Mouse (Mus musculus) gastrocnemius, adult 8-10 months (tissue): ENCODE results near the gene Pigl. TPM values are rescaled to one million over a fixed set of nuclear protein-coding genes. Genes with fewer than 3 reads are reported as not detected.
A peak's percentile ranks its signal among the peaks of the same experiment; 100 is the strongest.

Experiments
- DNase-seq, 2 experiments: peaks; one replicate each; pipeline ENCODE4 v3.0.0; 2022; ENCODE audit warnings: low spot score in 2 of 2
- total RNA-seq, 4 experiments: library from RNA; stranded (reverse); gene quantifications; 2 replicates each; pipeline ENCODE4 v1.2.4; 2022

Pigl gene
- total RNA-seq, 4 experiments from 2014 or later = 1.6 to 1.9 (median 1.8) TPM

DNA sequence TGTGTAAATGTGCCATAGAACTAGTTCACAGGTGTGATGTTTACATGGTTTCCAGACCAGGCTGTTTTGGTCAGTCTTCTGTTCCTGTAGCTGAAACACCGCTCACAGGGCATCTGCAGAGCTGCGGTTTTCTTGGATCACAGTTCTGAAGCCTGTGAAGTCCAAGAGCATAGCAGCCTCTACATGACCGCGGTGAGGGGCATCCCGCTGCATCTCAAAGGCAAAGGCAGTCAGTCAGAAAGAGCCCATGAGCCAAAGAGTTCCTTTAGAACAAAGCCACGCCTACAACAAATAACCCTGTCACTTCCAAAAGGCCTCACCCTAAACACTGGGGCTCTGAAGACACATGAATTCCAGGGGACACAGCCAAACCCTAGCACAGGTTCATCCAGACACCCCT, 55.1 kb downstream of the Pigl start:
- DNase-seq = no peak

DNA sequence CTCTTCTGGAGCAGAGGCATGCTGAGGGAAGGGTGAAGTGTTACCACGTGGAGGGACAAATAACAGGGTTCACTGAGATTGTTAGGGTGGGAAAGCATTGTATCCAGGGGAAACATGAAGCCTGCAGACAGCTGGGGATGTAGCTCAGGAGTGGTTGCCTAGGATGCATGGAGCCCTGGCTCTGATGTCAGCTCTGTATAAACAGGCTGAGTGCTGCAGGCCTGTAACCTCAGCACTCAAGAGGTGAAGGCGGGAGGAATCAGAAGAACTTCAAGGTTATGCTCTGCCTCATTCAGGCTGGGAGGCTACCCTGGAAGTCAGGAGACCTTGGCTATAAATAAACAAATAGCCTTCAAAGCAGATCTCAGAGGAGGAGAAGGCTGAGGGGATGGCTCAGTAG, 60.7 kb downstream of the Pigl start:
- no peak for DNase-seq

DNA sequence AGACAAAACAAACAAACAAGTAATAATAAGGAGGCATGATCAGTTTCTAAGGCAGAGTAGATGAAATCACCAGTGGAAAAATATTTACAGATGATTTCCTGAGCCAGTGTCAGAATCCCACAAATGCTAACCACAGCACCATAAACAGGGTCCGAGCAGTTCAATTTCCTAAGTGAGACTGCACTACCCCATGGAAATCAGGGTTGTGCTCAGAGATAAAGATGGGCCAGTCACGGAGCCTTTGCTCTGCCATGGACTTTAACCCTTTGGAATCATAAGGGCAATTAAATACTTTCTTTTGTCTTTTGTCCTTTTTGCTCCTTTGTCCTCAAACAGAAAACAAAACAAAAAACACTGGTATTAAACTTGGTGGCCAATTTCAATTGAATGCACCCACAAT, 64.0 kb downstream of the Pigl start:
- no peak for DNase-seq

DNA sequence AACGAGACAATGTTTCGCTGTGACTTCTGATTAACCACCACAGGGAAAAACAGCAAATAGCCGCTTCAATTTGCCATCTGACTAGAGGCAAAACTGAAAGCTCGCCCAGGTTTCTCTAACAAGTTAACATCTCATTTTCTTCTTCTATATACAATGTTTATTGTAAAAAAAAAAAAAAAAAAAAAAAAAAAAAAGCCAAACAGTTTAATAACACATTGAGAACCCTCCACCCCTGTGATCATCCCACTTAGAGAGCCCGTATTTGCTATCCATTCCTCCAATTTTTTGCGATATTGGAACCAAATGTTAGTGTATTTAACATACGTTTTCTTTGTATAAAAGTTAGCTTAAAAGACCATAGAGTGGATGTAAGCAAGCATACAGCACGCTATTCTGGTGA, 78.8 kb downstream of the Pigl start:
- DNase-seq = no peak

DNA sequence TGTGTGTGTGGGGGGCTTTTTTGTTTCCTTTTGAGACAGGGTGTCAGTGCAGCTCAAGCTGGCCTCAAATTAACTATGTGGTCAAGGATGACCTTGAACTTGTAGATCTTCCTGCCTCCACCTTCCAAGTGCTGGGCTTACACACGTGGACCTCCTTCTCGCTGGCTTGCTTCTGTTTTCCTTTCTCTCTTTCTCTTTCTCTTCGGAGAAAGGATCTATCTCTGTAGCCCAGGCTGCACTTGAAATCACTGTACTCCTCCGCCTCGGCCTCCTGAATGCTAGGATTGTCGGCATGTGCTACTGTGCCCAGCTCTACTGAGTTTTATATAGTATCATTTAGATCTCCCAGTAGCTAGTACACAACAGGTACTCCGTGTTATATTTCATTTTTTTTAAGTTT, 79.3 kb downstream of the Pigl start:
- no peak for DNase-seq

DNA sequence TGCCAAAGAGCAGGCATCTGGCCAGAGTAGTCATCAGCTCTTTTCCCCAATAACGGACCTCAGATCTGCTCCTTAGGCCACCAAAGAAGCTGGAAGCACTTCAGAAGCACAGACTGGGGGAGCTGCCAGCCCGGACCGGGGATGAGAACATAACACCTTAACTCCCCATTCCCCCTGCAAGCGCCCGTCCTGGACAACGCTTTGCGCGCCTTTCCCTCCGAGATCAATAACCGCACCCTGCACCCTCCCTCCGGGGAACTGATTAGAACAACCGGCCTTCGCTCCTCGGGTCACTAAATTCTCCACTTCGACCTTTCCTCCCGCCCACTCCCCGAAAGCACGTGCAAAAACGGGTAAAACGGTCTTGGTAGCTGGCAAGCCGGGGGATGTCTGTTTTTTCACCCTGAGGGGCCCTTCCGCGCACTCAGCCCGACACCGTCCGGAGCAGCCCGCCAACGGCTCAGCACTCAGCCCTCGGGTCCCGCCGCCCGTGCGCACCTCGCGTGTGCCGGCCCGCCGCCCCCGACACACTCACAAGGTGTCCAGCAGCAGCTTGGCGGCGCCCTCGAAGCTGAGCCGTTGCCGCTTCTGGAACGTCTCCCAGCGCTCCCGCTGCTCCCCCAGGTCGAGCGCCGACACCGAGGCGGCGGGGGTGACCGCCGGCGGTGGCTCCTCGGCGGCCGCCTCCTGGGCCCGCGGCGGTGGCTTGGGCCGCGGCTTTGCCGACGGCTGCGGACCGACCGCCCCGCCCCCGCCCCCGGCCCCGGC, 80.2 kb downstream of the Pigl start:
- DNase-seq = peak; percentile 15 to 56

DNA sequence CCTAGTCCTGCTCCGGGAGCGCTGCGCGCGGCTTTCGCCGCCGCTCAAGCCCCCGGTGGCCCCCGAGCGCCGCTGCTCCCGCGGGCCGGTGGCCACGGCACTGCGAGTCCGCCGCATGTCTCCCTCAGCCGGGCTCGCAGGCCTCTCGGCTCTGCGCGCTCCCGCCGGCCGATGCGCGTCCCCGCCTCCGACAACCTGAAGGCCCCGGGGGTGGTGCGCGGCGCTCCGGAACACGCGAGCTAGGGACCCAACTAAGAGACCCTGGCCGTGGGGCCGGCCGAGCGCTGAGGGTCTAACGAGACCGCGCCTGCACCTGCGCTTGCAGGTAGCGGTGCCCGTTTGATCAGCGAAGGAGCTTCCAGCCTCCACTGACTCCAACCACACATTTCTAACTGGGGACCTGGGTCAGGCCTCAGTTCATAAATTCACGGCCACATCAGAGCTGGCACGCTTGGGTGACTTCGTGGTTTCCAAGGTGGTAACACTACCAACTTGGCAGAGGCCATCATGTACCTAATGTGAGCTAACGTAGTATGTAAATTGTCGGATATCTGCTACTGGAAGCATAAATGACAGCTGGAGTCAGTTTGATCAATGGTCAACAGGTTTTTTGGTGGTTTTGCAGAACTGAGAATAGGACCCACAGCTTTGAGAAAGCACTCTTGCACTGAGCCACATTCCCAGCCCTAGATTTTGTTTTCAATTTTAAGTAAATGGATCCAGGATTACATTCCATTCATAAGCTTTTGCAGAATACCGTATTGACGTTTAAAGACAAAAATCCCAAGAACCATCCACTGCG, 81.0 kb downstream of the Pigl start, which contains the start of gene Cenpv:
TSS of gene Cenpv (minus strand) at position 173 of the 802 bp plus-strand sequence.
- peak; percentile 52 to 63 for DNase-seq

DNA sequence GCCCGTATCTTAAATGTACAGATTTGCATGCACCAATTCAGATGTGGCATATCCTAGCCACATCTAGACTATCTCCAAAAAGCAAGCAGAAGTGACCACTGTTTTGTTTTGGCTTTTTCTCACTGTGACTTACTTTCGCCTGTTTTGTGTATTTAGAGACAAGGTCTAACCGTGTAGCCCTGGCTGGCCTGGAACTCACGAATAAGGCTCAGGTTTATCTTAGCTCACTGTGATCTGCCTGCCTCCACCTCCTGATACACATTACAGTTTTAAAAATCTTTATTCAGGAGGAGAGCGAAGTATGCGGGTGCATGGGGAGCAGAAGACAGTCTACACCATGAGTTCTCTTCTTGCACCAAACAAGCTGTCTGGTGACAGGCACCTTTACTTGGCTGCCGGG, 81.9 kb downstream of the Pigl start:
- DNase-seq = no peak

DNA sequence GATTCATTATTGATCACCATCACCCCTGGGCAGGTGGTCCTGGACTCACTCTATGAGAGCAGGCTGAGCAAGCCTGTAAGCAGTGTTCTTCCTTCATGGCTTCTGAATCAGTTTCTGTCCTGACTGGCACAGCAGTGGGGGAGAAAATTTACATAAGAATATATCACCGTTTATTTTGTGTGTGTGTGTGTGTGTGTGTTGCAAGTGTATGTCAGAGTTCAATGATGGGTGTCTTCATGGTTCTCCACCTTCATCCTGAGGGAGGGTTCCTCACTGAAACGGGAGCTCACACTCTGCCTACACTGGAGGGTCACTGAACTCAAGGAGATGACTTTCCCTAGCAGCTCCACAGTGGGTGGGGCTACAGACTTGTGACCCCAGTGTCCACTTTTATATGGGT, 82.7 kb downstream of the Pigl start:
- DNase-seq = no peak

DNA sequence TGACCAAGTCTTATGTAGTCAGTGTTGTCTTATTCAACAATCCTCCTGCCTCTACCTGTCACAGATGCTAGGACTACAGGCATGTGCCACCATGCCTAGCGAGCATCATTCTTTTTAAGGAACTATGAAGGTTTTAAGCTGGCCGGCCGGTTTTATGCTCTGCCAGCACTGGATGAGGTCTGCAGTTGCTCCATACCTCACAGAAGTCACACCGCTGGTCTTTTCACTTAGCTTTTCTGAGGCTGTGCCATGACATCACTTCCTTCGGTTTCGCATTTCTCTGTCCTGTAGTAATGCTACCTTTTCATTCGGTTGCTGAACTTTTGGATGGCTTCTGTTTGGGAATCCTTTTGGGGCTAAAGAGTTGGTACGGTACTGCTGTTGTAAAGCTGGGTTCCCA, 83.3 kb downstream of the Pigl start:
- DNase-seq = no peak

DNA sequence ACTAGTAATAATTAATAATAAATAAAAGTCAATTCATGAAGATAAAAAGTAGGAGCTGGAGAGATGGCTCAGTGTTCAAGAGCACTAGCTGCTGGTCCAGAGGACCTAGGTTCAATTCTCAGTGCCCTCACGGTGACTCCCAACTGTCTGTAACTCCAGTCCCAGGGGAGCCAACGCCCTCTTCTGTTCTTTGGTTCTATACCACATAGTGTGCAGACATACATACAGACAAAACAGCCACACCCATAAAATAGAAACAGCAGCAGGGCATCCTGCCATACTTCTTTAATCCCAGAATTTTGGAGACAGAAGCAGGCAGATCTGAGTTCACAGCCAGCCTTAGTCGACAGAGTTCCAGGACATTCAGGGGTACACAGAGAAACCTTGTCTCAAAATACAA, 85.7 kb downstream of the Pigl start:
- no peak for DNase-seq

DNA sequence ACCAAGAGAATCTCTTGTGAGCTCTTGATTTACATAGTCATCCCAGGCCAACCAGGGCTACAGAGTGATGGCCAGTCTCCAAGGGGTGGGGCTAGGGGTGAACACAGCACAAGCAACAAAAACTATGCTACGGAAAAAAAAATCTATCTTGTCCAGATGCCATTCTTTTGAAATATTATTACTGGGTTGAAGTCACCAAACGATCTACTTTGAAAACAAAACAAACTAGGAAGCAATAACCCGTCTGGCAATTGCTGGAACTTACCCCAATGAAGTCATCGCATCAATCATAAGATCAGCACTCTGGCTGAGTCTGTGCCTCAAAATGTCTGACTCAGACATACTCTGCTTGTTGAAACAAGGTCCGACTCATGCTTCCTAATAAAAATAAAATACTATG, 91.5 kb downstream of the Pigl start:
- DNase-seq = peak; percentile 77 to 78

DNA sequence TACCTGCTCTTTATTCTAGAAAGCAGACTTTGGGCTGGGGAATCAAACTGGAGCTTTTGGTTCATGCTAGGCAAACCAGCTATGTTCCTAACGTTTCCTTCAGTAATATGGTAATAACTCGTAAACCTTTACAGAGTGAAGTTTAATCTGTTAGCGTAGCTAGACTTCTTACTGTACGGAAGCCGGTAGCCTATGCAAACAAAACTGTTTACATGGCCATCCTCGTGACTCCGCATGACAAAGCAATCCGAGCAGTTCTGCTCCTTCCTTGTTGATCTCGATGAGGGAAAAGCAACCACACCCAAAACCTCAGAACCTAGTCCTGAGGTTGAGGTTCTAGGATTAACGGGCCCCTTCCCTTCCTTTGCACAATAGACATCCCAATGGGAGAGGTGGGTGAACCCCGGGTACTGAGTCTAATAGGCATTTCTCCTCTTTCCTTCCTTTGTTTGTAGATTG, 92.0 kb downstream of the Pigl start:
- DNase-seq = peak in 1 of 2 experiments; percentile 20

DNA sequence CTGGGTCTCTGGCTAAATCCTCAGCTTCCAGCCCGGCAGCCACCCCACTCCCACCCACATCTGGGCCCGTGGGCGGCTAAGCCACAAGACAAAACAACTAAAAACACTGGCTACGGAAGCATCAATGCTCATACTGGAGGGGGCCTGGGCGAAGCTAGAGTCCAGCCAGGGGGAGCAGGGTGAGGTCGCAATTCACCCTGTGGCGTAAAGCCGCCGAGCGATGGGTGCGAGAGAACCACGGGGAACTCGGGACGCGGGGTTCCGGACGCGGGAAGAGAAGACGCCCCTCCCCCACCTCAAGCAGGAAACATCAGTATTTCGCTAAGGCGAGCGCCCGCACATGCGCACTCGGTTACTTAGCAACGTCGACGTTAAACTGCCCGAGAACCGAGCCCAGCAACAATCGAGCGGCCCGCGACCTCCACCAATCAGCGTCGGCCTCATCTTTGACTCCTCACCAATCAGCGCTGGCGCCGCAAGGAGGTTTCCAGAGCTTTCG, 92.5 kb downstream of the Pigl start, which contains the start of gene Ubb:
TSS of gene Ubb (plus strand) at position 445 of the 499 bp plus-strand sequence.
- peak; percentile 98 to 99 for DNase-seq

DNA sequence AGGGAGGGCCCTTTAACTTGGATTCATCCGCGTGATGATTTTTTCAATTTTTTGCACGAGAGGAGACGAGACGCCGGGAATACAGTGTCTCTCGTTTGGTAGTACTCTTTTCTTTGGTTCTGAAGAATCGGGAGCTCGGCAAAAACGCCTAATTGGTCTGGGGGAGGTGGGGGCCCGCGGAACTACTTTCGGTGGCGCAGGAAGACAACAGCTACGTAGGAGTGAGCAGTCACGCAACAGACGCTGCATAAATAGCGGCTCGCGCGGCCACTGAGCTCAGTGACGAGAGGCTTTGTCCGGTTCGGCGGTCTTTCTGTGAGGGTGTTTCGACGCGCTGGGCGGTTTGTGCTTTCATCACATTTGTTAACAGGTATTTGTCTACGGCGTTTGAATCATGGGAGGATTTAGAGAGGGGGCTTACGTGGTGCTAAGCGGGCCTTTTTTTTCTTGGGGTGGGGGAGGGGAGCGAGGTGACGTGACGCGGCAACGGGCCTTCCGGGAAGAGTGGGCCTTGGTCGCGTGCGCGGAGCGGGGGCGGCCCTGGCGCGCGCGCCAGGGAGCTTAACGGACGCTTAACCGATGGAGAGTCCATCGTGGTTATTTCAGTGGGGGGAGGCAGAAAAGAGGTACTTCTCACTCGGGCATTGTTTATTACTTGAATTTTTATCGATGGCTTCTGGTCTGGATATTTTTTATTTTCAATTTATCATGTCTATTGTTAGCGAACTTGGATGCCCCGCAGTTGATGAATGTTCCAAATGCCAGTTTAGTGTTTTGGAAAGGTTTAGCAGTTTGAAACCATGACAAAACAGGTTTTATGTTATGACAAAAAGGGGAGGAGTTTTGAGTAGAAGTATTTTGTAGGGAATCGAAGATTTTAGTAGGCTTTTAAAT, 93.2 kb downstream of the Pigl start:
- peak; percentile 80 to 82 for DNase-seq

DNA sequence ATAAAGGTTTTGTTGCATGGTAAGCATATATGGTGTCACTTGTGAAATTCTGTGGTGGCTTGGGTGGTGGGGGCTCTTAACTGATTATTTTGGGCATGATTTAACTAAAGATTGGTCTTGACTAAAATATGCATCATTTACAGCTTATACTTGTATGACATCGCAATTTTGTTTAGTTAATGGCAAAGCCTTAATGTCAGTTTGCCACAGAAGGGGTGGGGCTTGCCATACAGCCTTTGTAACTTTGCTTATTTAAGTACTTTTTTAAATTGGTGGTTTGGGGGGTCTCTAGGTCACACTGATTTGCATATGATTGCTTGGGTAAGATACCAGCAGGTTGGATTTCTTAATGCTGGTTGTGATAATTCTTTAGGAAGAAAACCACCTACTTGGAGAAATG, 94.9 kb downstream of the Pigl start:
- no peak for DNase-seq

DNA sequence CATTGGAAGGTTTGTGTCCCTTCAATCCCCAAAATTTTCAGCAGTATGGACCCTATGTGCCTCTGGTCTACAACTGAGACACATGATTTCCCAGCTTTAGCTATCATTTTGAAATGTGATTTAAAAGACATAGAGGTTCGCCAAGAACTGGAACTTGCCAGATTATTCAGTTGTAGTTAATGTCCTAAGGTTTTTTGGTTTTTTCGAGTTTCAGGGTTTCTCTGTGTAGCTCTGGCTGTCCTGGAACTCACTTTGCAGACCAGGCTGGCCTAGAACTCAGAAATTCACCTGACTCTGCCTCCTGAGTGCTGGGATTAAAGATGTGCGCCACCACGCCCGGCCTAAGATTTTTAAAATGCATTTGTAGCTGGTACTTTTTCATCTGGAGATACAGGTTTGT, 95.4 kb downstream of the Pigl start:
- DNase-seq = no peak

DNA sequence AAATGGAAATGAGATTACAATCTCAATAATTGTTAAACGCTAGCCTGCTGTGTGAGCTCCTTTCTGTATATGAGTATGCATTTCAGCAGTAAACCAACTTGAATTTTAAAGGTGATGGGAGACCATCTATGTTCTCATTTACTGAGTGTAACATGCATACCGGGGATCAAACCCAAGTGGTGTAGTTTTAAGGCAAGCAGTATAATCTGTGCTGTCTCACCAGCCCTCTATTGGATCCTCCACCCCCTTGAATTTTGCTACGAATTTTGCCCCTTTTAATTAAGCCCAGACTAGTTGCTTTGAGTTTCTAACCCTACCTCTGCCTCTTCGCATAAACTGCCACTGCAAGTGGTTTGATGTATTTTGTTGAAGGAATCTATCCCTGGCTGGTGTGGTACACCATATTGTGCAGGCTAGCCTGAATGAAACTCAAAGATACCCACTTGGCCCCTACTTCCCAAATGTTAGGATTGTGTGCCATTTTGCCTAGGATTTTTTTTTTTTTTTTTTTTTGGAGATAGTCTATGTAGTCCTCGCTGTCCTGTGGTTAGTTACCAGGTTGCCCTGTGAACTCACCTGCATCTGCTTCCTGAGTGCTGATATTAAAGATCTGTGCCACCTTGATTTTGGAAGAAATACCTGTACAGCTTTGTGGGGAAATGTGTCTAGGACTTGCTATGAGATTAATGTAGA, 96.0 kb downstream of the Pigl start:
- no peak for DNase-seq

DNA sequence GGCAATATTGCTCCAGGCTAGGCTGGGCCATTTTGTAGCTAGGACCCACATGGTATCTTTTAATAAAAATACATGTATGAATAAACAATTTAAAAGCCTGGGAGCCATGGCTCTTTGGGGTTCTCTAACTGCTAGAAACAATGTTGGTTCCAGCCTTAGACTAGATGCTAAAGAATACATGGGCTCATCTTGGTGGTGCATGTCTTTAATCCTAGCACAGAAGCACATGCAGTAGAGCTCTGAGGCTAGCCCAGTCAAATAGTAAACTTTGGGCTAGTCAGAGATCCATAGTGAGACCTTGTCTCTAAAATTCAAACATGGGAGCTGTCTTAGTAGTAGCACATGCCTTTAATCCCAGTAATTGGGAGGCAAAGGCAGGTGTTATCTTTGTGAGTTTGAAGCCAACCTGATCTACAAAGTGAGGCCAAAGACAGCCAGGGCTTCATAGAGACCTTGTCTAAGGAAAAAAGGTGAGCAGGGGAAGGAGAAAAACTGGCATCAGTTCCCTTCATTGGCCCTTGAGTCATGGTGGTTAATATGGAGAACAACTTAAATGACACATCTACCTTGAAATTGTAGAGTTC, 96.8 kb downstream of the Pigl start:
- no peak for DNase-seq

DNA sequence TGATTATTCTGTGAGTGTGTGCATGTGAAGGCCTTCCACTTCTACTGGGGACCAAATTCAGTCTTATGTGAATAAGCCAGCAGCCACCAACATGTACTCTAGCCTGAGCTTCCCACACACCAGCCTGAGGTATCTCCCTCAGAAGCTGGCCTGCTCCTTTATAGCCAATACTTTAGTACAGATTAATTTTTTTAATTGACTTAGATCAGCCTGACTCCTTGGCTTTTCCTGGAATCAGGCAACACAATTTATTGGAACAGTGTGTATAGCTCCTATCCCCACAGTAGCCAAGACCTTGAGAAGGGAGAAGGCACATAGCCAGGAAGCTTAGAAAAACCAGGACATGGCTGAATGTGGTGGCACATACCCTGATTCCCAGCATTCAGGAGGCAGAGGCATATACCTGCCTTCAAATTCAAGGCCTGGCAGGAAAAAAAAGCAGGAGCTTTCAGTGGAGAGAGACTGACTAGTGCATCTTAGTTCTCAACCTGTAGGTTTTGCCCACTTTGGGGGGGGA, 97.7 kb downstream of the Pigl start:
- no peak for DNase-seq
